Mouse (Mus musculus): Measurements from ENCODE around the gene Myo1b. TPM values are rescaled to one million over a fixed set of nuclear protein-coding genes. Genes with fewer than 3 reads are reported as not detected.

Gene Myo1b
- polyA plus RNA-seq, 1 experiment from 2014 or later: 2.5 TPM

DNA sequence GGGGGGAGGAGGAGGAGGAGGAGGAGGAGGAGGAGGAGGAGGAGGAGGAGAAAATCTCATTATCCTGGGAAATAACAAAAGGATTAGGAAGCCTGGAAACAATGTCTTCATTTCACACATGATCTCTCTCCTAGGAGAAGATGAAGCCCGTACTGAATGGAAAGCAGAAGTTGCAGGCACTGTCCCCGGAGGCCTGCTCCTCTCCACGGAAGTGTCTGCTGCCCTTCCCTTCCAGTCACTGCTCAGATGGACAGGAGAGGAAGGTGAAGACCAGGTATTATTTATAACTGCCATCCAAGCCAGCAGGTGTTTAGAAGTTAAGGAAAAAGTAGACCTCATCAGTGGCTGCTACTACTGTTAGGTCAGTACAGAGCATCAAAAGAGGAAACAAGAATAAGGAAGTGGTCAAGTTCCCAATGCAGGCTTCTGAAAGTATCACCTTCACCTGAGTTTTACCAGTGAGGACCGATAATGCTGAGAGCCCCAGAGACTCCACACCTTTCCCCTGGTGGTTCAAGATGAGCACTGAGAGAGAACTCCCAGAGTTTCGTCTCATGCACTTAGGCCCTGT lies 110.7 kb downstream of the Myo1b start:
- H3K27ac ChIP-seq: no peak overlapping the region
- H3K4me3 ChIP-seq (ENCODE audit: inconsistent target): no peak overlapping the region
- H3K79me2 ChIP-seq (ENCODE audit: inconsistent target): no peaks in the 10 kb centered on the region
- WGBS (ENCODE audit: missing documents): 6% methylated on average over 5 of the region's 5 CpGs
- H3K36me3 ChIP-seq (ENCODE audit: inconsistent target): no peaks in the 10 kb centered on the region

GRCm38 (mm10) chr1:51804296-51805039 lies 111.4 kb downstream of the Myo1b start:
- no peaks in the 10 kb centered on the region for H3K36me3 ChIP-seq (ENCODE audit: inconsistent target)
- H3K27ac ChIP-seq: no peak overlapping the region
- 90% methylated on average over 12 of the region's 12 CpGs for WGBS (ENCODE audit: missing documents)
- H3K4me3 ChIP-seq (ENCODE audit: inconsistent target): no peak overlapping the region
- H3K79me2 ChIP-seq (ENCODE audit: inconsistent target): no peaks in the 10 kb centered on the region

- WGBS (ENCODE audit: missing documents): 92% methylated on average over 7 of the region's 7 CpGs
- Histone ChIP-seq H3K79me2 (ENCODE audit: inconsistent target) (no peaks in the 10 kb centered on the region), H3K27ac (no peak overlapping the region), H3K4me3 (ENCODE audit: inconsistent target) (no peak overlapping the region), H3K36me3 (ENCODE audit: inconsistent target) (no peaks in the 10 kb centered on the region)
Observed at GRCm38 (mm10) chr1:51798011-51798471, 117.8 kb downstream of the Myo1b start.

GRCm38 (mm10) chr1:51795586-51796309 lies 120.1 kb downstream of the Myo1b start:
- WGBS (ENCODE audit: missing documents): 97% methylated on average over 8 of the region's 9 CpGs
- no peaks in the 10 kb centered on the region for H3K79me2 ChIP-seq (ENCODE audit: inconsistent target)
- no peak overlapping the region for H3K4me3 ChIP-seq (ENCODE audit: inconsistent target)
- H3K36me3 ChIP-seq (ENCODE audit: inconsistent target): no peaks in the 10 kb centered on the region
- H3K27ac ChIP-seq: no peak overlapping the region

DNA sequence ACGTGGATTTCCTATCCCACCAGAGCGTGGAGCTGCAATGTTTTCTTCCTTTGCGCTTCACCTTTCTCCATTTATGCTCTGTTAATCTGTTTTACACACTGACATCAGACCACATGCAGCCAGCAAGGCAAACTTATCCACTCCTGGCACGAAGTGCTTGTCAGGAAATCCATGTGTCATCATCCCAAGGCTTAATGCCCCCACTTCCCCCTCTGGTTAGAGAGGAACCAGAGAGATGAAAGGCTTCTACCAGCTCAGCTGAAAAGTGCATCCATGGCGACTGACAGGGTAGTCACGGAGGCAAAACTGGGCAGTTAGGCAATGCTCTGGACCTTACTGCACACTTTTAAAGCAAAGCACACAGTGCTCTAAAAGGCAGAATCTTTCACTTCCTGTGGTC lies 126.6 kb downstream of the Myo1b start:
- H3K79me2 ChIP-seq (ENCODE audit: inconsistent target): no peaks in the 10 kb centered on the region
- H3K36me3 ChIP-seq (ENCODE audit: inconsistent target): no peaks in the 10 kb centered on the region
- WGBS (ENCODE audit: missing documents): 44% methylated on average over 6 of the region's 6 CpGs
- H3K27ac ChIP-seq: peak overlapping the region; percentile 49
- H3K4me3 ChIP-seq (ENCODE audit: inconsistent target): no peak overlapping the region

DNA sequence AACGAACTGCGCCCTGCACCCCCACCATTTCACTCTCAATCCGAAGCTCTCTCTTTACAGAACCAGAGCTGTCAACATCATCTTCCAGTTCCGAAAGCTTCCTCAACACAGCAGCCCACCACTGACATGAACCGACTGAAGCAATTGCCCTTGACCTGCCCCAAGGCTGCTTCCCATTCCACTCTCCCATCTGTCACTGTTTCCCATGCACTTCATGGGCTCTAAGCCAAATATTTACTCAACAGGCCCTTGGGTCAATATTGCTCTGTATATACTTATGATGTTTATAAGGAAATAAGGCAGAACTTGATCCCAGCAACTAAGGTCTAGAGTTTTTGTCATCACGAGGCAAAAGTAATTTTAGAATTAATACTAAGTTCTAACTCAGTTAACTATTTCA lies 133.8 kb downstream of the Myo1b start:
- 95% methylated on average over 6 of the region's 6 CpGs for whole genome bisulfite sequencing (ENCODE audit: missing documents)
- Histone ChIP-seq H3K4me3 (ENCODE audit: inconsistent target) (no peak overlapping the region), H3K36me3 (ENCODE audit: inconsistent target) (no peaks in the 10 kb centered on the region), H3K79me2 (ENCODE audit: inconsistent target) (no peaks in the 10 kb centered on the region), H3K27ac (no peak overlapping the region)

DNA sequence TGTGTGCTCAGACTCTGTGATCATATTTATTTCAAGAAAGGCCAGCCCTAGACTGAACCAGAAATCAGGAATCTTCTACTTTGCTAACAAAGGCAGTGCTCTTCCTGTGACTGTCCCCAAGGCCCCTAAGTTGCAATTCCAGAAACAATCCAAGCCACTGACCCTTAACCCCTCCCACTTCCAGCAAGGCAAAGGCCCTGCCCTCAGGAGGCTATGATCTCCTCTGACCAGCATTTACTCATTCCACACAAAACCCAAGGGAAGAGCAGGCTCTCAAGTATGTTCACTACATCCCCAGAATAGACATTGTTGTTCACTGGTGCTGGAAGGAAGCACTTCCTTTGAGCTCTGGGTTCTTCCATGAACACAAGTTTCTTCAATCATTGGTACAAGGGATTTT lies 135.5 kb downstream of the Myo1b start:
- Histone ChIP-seq H3K79me2 (ENCODE audit: inconsistent target) (no peaks in the 10 kb centered on the region), H3K27ac (no peak overlapping the region), H3K4me3 (ENCODE audit: inconsistent target) (no peak overlapping the region), H3K36me3 (ENCODE audit: inconsistent target) (no peaks in the 10 kb centered on the region)

DNA sequence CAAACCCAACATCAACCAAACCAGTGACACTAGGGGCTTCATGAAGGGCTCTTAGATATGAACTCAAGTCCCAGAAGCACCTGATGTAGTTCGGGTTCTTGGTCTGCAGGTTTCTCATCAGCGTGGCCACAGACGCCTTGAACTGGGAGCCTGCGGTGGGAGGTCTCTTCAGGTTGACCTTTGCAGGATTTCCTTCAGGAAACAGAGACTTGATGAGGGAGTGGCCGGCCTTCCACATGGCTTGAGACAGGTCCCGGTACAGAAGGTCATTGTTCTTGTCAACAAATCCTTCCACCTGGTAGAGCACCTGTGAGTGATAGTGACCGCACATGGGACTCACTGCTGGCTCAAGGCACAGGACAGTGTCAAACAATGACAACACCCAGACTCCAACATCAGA lies 137.6 kb downstream of the Myo1b start:
- 94% methylated on average over 5 of the region's 7 CpGs for WGBS (ENCODE audit: missing documents)
- Histone ChIP-seq H3K27ac (no peak overlapping the region), H3K4me3 (ENCODE audit: inconsistent target) (no peak overlapping the region), H3K79me2 (ENCODE audit: inconsistent target) (no peaks in the 10 kb centered on the region), H3K36me3 (ENCODE audit: inconsistent target) (no peaks in the 10 kb centered on the region)

- Histone ChIP-seq H3K27ac (no peak overlapping the region), H3K4me3 (ENCODE audit: inconsistent target) (no peak overlapping the region), H3K36me3 (ENCODE audit: inconsistent target) (no peaks in the 10 kb centered on the region), H3K79me2 (ENCODE audit: inconsistent target) (no peaks in the 10 kb centered on the region)
- WGBS (ENCODE audit: missing documents): 93% methylated on average over 5 of the region's 5 CpGs
Observed at GRCm38 (mm10) chr1:51770504-51770871, 145.4 kb downstream of the Myo1b start.

DNA sequence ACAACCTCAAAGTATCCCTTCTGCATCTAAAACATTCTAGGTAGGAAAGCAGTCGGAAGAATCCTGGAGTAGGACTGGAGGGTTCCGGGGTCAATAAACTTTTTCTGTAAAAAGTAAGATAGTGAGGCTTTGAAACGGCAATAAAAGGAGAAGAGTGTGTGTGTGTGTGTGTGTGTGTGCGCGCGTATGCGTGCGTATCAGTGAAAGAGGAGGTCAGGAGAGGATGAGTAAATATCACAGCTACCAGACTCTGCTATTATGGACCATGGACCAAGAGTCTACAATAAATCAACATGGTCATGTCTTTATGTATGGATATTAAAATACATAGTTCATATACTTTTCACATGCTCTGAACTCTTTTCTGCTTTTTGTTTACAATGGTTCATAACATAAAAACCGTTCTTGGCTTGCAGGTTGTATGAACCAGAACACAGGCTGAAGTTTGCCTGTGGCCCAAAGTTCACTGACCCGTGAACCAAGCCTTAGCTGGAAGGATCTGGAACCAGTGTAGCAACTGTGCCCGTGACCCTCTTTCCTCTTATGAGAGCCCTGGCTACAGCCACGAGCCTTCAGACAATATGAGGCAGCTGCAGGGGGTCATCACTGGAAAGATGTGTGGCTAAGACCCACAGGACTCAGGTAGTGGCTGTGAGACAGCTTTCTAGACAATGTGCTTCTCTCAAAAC lies 145.9 kb downstream of the Myo1b start:
- Histone ChIP-seq H3K79me2 (ENCODE audit: inconsistent target) (no peaks in the 10 kb centered on the region), H3K36me3 (ENCODE audit: inconsistent target) (no peaks in the 10 kb centered on the region), H3K4me3 (ENCODE audit: inconsistent target) (no peak overlapping the region), H3K27ac (no peak overlapping the region)
- 93% methylated on average over 11 of the region's 12 CpGs for WGBS (ENCODE audit: missing documents)

- Histone ChIP-seq H3K4me3 (ENCODE audit: inconsistent target) (no peak overlapping the region), H3K79me2 (ENCODE audit: inconsistent target) (no peaks in the 10 kb centered on the region), H3K36me3 (ENCODE audit: inconsistent target) (no peaks in the 10 kb centered on the region), H3K27ac (no peak overlapping the region)
- 96% methylated on average over 4 of the region's 4 CpGs for WGBS (ENCODE audit: missing documents)
Observed at GRCm38 (mm10) chr1:51766271-51766670, 149.6 kb downstream of the Myo1b start.

DNA sequence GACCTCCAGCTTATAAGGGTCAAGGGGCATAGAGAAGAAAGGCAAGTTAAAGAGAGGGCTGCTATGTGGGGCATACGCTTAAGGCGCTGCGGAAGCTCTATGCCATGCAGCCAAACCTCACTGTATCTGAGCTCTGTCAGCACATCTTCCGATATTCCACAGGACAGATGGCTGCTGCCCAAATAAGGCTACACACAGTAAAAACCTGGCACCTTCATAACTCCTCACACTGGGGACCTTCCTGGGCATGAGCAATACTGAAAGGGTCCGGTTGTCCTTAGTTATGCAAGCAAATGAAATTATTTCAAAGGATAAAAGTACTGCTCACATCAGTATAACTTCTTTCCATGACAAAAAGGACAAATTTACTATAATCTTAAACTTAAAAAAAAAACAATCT lies 150.7 kb downstream of the Myo1b start:
- Histone ChIP-seq H3K79me2 (ENCODE audit: inconsistent target) (no peaks in the 10 kb centered on the region), H3K36me3 (ENCODE audit: inconsistent target) (no peaks in the 10 kb centered on the region), H3K27ac (no peak overlapping the region), H3K4me3 (ENCODE audit: inconsistent target) (no peak overlapping the region)
- WGBS (ENCODE audit: missing documents): 93% methylated on average over 5 of the region's 5 CpGs

DNA sequence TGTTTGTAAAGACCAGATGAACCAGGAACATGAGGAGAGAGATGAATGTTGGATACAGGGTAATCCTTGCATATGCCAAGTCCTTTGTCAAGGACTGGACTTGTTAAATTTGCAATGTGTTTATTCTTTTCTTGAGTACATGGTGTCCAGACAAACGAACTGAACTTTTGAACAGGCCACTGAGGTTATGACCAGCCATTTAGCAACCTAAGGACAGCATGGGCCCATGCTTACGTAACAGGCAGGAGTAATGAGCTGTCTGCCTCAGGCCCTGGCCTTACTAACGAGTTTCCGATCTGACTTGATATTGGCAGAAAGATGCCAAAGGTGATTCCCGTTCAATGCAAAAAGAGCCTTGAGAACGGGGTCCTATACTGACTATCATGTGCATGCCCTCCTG lies 156.2 kb downstream of the Myo1b start:
- 98% methylated on average over 6 of the region's 6 CpGs for whole genome bisulfite sequencing (ENCODE audit: missing documents)
- Histone ChIP-seq H3K36me3 (ENCODE audit: inconsistent target) (no peaks in the 10 kb centered on the region), H3K27ac (no peak overlapping the region), H3K79me2 (ENCODE audit: inconsistent target) (no peaks in the 10 kb centered on the region), H3K4me3 (ENCODE audit: inconsistent target) (no peak overlapping the region)

GRCm38 (mm10) chr1:51758326-51759109 lies 157.4 kb downstream of the Myo1b start:
- WGBS (ENCODE audit: missing documents): 94% methylated on average over 14 of the region's 15 CpGs
- Histone ChIP-seq H3K79me2 (ENCODE audit: inconsistent target) (no peaks in the 10 kb centered on the region), H3K27ac (no peak overlapping the region), H3K36me3 (ENCODE audit: inconsistent target) (no peaks in the 10 kb centered on the region), H3K4me3 (ENCODE audit: inconsistent target) (no peak overlapping the region)

Data from macrophage (primary cell).